Mouse (Mus musculus): ENCODE data around the gene P2ry4.

The P2ry4 gene

DNA sequence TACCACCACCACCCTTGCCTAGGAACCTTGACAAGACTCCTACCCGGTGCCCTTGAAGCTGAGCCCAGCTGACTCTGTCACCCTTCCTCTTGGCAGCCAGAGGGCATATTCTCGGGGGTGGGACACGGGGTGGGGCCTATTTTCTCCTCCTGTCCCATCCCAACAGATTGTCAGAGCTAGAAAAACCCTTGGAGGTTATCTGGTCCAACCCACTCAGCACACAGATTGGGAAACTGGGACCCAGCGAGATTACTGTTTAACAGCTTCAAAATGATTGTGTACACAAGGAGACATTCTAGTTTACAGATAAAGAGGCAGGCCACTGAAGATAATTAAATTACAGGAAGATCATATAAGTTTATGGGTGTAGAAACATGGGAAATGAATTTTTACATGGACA is at the start of gene P2ry4:
TSS of gene P2ry4 (minus strand) at position 79 of the 400 bp plus-strand sequence.
- DNase-seq (ENCODE audit: low spot score in 2 of 2) = no peak

DNA sequence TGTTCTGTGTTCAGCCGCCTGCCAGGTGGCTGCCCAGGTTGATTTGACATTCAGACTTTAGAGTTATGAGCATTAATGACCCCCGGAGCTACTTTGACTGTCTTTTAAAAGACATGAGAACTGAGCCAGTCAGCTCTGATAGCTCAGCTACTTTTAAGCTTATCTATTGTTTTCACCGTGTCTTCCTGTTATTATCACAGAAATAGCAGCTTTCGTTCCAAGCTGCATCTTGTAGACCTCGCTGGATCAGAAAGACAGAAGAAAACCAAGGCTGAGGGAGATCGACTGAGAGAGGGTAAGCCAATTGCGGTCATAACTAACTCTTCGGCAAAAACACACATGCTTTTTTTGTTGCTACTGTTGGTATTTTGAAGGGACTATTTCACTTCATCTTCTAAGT is 43.8 kb upstream of the P2ry4 start:
- DNase-seq (ENCODE audit: low spot score in 2 of 2) = no peak

DNA sequence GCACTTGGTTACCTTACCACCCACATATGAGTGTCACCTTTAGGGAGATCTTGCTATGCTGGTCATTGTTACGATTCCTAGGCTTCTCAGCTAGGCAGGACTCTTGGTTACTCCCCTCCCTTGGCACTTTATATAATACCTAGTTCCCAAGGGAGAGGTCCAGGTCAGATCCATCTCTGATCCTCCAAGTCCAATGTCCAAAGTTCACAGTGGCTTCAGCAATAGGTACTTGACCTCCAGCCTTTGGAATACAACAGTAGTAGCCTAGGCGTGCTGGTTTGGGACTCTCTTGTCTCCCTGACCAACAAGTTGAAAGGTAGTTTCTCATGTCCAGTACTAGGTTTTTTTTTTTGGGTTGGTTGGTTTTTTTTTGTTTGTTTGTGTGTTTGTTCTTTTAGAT is 34.4 kb upstream of the P2ry4 start:
- DNase-seq (ENCODE audit: low spot score in 2 of 2) = no peak

DNA sequence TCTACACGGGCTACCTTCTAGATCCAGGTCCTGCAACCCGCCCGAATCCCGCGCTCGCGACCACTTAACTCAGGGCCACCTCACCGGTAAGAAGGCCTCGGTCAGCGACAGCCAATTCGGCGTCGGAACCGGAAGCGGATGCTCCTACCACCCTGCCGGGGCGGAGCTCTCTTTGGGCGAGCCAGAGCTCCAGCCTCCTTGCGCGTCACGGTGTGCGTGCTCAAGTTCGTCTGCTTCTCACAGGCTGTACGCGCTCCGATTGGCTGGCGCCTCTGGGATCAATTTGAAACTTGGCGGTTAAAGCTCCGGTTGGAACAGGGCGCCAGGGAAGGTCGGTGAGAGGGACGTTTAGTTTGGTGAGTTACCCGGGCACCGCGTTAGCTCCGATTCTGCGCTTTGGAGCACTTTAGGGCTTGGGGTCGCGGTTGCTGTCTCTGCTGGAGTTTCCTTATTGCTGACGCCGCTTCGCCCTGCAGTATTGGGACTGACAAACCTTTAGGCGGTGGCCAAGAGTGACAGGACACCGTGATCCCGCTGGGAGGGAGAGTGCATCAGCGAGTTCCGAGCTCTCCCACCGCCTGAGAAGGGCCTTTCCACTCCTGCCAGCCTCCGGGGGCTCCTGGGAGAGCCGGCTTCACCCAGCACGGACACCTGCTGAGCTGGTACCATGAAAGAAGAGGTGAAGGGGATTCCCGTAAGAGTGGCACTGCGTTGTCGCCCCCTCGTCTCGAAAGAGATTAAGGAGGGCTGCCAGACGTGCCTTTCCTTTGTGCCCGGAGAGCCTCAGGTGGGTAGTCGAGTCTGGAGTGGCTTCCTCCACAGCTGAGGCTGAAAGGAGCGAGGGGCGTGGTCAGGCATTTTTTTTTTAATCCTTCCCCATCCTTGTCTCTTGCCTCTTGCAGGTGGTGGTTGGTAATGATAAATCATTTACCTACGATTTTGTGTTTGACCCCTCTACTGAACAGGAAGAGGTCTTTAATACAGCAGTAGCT is 31.4 kb upstream of the P2ry4 start, which contains the start of gene Pdzd11:
TSS of gene Pdzd11 (minus strand) at position 767 of the 992 bp plus-strand sequence.
- DNase-seq (ENCODE audit: low spot score in 2 of 2) = peak; percentile 73 to 89

DNA sequence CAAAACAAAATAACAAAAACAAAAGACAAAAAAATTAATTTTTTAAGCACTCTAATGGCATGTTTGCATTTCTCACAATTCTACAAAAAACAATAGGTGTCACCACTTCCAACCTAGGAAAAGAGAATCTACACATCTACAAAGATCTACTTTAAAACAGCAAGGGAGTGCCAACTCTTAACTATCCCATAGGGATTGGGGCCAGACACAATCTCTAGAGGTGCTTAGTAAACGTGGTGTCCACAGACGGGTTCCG is 30.8 kb upstream of the P2ry4 start, which contains the start of gene Kif4:
TSS of gene Kif4 (plus strand) at position 192 of the 256 bp plus-strand sequence.
- no peak for DNase-seq (ENCODE audit: low spot score in 2 of 2)

DNA sequence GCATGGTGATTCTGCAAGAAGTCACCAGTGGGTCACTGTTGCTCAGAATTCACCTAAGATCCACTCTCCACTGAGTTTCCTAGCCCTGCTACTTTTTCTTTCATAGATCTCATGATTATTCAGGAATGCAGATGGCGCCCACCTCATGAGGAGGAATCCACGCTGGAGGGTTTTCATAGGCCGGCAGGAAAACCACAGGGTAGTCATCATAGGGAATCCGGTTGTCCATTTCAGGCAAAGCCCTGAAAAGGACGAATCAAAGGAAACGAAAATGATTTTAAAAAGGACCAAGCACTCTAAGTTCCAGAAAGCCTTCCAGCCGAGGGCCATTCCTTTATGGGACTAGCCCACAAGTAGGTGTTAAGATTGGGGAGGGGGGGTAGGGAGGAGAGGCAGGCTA is 30.5 kb upstream of the P2ry4 start:
- DNase-seq (ENCODE audit: low spot score in 2 of 2) = no peak

DNA sequence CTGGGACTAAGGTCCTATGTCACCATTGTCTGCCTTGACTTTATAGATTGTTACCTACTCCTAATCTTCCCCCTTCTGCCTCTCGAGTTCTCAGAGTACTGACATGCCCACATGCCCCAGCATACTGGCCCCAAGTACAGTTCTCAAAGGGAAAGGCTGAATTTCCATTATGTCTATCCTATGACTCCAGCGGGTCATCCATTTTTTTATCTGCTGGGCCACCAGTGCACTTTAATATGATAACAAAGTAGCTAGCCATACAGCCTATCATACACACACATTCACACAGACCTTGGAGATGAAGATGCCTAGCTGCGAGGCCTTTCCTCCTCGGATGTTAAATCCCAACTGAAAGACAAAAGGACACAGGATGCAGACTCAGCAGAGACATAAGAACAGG is 29.6 kb upstream of the P2ry4 start:
- no peak for DNase-seq (ENCODE audit: low spot score in 2 of 2)

DNA sequence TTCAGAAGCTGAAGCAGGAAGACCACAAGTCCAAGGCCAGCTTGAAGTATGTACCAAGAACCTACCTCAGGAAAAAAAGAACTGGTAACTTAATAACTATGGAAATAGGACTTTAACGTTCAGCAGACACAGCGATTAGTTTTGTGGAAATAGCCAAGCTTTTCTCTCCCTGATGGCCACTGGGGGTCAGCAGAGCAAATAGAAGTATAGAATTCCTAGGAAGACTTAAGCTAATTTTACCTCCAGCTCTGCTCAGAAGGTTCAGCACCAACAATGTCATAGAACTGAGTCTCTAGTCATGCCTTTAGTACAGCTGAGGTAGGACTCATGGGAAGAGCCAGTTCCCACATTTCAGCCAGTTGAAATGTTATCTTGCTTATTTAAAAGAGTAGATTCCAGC is 26.7 kb upstream of the P2ry4 start:
- DNase-seq (ENCODE audit: low spot score in 2 of 2) = no peak

DNA sequence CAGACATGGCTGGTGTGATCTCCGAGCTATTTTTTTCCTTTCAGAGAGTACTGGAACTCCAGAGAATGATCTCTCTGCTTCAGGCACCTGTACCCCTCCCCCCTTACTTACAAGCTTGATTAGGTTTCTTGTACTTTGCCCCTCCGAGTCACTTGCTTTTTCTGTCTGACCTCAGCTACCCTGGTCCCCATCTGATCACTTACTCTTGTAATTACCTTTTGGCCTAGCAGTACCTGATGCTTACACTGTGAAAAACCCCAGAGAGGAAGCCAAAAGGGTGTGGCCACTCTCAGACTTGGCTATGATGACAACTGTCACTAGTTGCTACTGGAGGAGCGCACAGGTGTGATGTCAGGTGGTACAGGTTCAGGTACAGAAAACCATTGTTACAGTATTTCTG is 23.8 kb upstream of the P2ry4 start:
- no peak for DNase-seq (ENCODE audit: low spot score in 2 of 2)

DNA sequence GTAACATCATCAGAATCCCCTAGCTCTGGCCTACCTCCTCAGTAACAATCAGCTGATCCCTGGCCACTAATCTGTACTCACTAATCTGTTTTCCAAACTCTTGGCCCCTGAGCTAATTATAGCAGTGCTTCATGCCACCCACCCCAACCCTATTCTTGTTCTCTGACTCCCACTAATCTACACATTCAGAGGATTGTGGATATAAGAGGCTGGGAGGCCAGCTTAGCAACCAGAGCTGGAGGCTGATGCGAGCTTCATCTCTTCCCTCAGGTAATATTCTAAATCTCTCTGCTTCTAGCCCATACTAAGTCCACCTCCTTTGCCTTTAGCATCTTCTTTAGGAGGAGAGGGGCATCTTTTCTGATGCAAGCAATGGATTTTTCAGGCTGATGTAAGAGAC is 10.6 kb upstream of the P2ry4 start, which contains the start of gene Arr3:
TSS of gene Arr3 (plus strand) at position 184 of the 400 bp plus-strand sequence.
- peak in 1 of 2 experiments; percentile 25 for DNase-seq (ENCODE audit: low spot score in 2 of 2)

DNA sequence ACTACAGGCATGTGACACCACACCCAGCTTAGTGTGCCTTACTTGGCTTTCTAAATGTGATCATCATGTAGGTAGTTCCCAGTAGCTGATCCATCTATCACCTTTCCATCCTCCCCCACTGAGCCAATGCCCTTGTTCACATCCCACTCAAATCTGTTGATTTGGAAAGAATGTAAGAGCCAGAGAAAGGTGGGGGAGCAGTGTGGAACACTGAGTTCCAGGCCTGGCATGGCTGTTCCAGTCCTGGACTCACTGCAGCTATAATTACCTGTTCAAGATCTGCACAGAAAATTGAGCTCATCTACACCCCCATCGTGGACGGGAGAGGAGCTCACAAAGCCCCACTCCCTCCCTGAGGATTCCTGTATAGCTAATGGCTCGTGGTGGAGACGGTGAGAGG is 5.1 kb upstream of the P2ry4 start:
- peak; percentile 28 to 39 for DNase-seq (ENCODE audit: low spot score in 2 of 2)

DNA sequence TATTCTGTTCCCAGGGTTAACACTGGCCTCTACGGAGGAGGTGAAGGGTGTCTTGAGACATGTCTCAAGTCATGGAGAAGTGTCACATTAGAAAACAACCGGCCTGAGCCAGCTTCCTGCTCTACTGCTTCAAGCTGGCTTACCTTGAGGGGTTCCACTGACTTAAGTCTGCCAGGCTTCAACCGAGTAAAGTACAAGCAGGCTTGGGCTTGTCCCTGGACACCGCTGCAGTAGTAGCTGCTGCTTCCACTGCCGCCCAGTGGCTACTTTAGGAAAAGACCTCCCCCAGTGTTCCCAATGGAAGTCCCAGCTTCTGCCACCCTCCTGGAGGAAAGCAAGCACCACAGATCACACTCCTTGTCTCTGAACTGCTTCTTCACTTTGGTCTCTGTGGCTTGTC is 2.8 kb upstream of the P2ry4 start:
- DNase-seq (ENCODE audit: low spot score in 2 of 2) = peak; percentile 33 to 59

DNA sequence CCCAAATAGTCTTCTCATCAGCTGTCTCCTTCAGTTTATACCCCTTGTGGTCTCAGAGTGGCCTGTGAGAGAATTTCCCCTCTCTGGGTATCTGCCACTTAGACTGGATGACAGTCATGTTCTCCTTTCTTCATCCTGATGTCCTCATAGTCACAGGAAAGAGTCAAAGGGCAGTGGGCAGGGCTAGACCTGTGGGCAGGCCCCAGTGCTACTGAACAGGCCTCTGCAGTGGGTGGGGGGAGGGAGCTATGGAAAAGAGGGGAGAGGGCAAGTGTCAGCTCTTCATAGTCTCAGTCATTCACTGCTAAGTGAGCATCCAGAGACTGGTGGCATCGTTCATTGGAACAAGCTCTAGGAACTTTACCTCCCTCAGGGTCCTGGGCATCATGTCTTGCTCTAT is 22.7 kb downstream of the P2ry4 start, which contains the start of gene Awat1:
TSS of gene Awat1 (plus strand) at position 301 of the 400 bp plus-strand sequence.
- no peak for DNase-seq (ENCODE audit: low spot score in 2 of 2)

DNA sequence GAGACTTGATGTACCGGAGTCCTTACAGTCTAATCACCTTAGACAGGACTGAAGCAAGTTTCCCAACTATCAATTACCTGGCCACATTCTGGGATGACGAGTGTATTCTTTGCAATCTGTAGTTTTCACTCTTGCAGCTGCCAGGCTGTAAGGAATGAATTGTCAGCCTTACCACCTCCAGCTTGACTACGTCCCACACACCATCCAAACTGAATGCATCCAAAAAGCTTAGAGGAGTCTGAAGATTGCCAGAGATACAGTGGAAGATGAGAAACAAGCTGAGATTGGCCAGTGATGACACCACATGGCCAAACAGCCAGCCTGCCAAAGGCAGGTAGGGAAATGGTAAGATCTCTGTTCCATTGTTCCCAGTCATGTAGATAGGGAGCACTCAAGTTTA is 29.0 kb downstream of the P2ry4 start:
- peak; percentile 5 to 15 for DNase-seq (ENCODE audit: low spot score in 2 of 2)

DNA sequence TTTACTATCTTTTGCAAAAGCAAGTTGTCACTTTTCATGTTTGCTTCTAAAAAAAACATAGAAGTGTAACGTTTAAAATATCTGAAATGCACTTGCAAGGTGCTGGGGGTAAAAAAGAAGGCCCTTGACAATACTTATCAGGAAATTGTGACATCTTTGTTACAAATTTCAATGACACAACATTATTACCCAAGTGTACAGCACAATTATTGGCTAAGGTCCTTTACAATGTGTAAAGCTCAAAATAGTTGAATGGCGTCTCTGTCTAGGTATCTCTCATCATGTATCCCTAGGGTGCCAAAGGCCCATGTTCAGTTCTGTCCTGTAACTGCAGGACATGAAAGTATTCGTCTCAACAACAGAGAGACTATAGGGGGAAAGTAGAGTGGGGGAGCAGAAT is 38.6 kb downstream of the P2ry4 start:
- no peak for DNase-seq (ENCODE audit: low spot score in 2 of 2)
